Mouse (Mus musculus) neural tube, embryonic 11.5 days (tissue): ENCODE results near the gene 4930523C07Rik. TPM values are rescaled to one million over a fixed set of nuclear protein-coding genes. Genes with fewer than 3 reads are reported as not detected.

ENCODE experiments used
- ATAC-seq: fragments of 200-750 bp; cut with Nextera tagmentation; 2 replicates; pipeline ENCODE4 v1.8.0; 2017; ENCODE audit warnings: moderate number of reproducible peaks, mild to moderate bottlenecking, moderate TSS enrichment, moderate library complexity; ENCODE audit not compliant: insufficient read depth, low FRiP score, low TSS enrichment
- DNase-seq: peaks from one replicate; pipeline ENCODE4 v3.0.0-alpha.2; 2015; ENCODE audit warnings: low spot score
- H3K27ac ChIP-seq: fragments of 300-500 bp; sonication (generic); 2 replicates; pipeline ENCODE4 v1.5.1; 2014; ENCODE audit warnings: low read depth, mild to moderate bottlenecking, low read length
- H3K27me3 ChIP-seq: fragments of 300-500 bp; sonication (generic); 2 replicates; pipeline ENCODE4 v1.6.1; 2014; ENCODE audit warnings: mild to moderate bottlenecking, low read length, mixed read lengths; ENCODE audit not compliant: control insufficient read depth, insufficient read depth
- H3K36me3 ChIP-seq: fragments of 300-500 bp; sonication (generic); 2 replicates; pipeline ENCODE4 v1.6.1; 2014; ENCODE audit warnings: mild to moderate bottlenecking, low read length, moderate library complexity, mixed read lengths; ENCODE audit not compliant: control insufficient read depth, insufficient read depth
- H3K4me1 ChIP-seq: fragments of 300-500 bp; sonication (generic); 2 replicates; pipeline ENCODE4 v1.6.1; 2014; ENCODE audit warnings: low read length, mixed read lengths; ENCODE audit not compliant: control insufficient read depth, insufficient read depth
- H3K4me2 ChIP-seq: fragments of 300-500 bp; sonication (generic); 2 replicates; pipeline ENCODE4 v1.6.1; 2014; ENCODE audit warnings: low read depth, mild to moderate bottlenecking, moderate library complexity
- H3K4me3 ChIP-seq: fragments of 300-500 bp; sonication (generic); 2 replicates; pipeline ENCODE4 v1.5.1; 2014; ENCODE audit warnings: low read depth, low read length
- H3K9ac ChIP-seq: fragments of 300-500 bp; sonication (generic); 2 replicates; pipeline ENCODE4 v1.6.1; 2014; ENCODE audit warnings: mild to moderate bottlenecking, low read length
- H3K9me3 ChIP-seq: fragments of 300-500 bp; sonication (generic); 2 replicates; pipeline ENCODE4 v1.6.1; 2016; ENCODE audit warnings: low read length; ENCODE audit not compliant: control insufficient read depth
- WGBS: fragments of 180-500 bp; shearing (Covaris S2); extraction: QIAGEN DNeasy Blood & Tissue Kit; methylation state at CpG from one replicate; pipeline ENCODE4 v1.1.7; 2014; 5-methylcytosine and 5-hydroxymethylcytosine counted together
- polyA plus RNA-seq: library from polyadenylated mRNA; unstranded; fragments of >200 nt; fragmentation: Nextera tagmentation; extraction: Ambion mirVana; gene quantifications from 2 replicates; pipeline ENCODE4 v1.2.1, GENCODE M21; 2014

The 4930523C07Rik gene
- polyA plus RNA-seq = 2.2 and 2.9 TPM in 2 replicates

GRCm38 (mm10) chr1:160044237-160045021 is at the start of gene 4930523C07Rik:
Gene 4930523C07Rik, plus strand, starts transcription at chr1:160044382.
- no peak within 1 kb of the TSS for H3K27ac ChIP-seq
- 4% methylated on average over 33 of the region's 33 CpGs for WGBS

DNA sequence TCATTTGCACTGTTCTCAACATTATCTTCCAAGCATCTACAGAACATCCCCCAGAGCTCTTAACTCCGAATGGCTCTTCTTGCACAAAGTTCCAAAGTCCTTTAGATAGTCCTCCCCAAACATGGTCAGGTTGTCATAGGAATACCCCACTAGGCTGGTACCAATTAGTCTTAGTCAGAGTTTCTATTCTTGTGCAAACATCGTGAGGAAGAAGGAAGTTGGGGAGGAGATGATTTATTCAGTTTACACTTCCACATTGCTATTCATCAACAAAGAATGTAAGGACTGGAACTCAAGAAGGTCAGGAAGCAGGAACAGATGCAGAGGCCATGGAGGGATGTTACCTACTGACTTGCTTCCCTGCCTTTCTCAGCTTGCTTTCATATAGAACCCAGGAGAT is 46.9 kb upstream of the 4930523C07Rik start:
- no peaks in the 10 kb centered on the region for H3K9me3 ChIP-seq
- no peaks in the 10 kb centered on the region for H3K4me1 ChIP-seq
- H3K4me3 ChIP-seq = no peak overlapping the region
- no peaks in the 10 kb centered on the region for H3K27me3 ChIP-seq
- ATAC-seq = no peak
- H3K27ac ChIP-seq = no peak overlapping the region
- 61% methylated on average over 2 of the region's 2 CpGs for WGBS
- H3K36me3 ChIP-seq = no peaks in the 10 kb centered on the region
- no peak for DNase-seq
- no peak overlapping the region for H3K9ac ChIP-seq
- no peak overlapping the region for H3K4me2 ChIP-seq

More at GRCm38 (mm10) chr1:160044237-160045021, at the start of gene 4930523C07Rik:
- H3K4me2 ChIP-seq = peak within 1 kb of the TSS; percentile 65
- DNase-seq (peak; percentile 61), ATAC-seq (peak; percentile 71)
- H3K9me3 ChIP-seq = no peaks in the 10 kb centered on the region
- peak within 1 kb of the TSS; percentile 31 for H3K4me3 ChIP-seq
- no peaks in the 10 kb centered on the region for H3K4me1 ChIP-seq
- H3K36me3 ChIP-seq = no peaks in the 10 kb centered on the region
- H3K9ac ChIP-seq = peak within 1 kb of the TSS; percentile 52
- no peaks in the 10 kb centered on the region for H3K27me3 ChIP-seq

DNA sequence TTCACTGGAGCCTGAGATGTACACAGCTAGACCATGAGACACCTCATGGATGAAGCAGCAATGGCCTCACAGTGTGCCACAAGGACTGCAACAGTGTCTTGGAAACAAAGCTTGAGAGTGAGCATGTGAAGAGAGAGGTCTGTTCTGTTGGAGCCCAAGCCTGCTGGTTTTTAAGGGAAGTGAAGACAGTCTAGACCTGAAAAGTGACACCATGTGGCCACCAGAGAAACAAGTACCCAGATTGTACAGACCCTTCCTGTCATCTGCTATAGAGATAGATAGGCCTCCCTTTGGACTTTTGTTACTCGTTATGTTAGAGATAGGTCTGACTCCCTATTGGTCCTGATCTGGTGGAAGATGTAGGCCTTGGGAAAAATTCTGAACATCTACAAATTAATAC is 45.8 kb upstream of the 4930523C07Rik start:
- DNase-seq = no peak
- Histone ChIP-seq H3K9ac (no peak overlapping the region), H3K4me1 (no peaks in the 10 kb centered on the region), H3K27ac (no peak overlapping the region), H3K9me3 (no peaks in the 10 kb centered on the region), H3K4me3 (no peak overlapping the region), H3K27me3 (no peaks in the 10 kb centered on the region), H3K4me2 (no peak overlapping the region), H3K36me3 (no peaks in the 10 kb centered on the region)
- no peak for ATAC-seq
- WGBS = 84% methylated on average over 1 of the region's 1 CpGs

GRCm38 (mm10) chr1:159999232-159999631 is 45.0 kb upstream of the 4930523C07Rik start:
- no peak overlapping the region for H3K4me3 ChIP-seq
- H3K27ac ChIP-seq = no peak overlapping the region
- ATAC-seq = no peak
- H3K9ac ChIP-seq = no peak overlapping the region
- no peaks in the 10 kb centered on the region for H3K9me3 ChIP-seq
- 92% methylated on average over 3 of the region's 3 CpGs for WGBS
- H3K36me3 ChIP-seq = no peaks in the 10 kb centered on the region
- H3K4me2 ChIP-seq = no peak overlapping the region
- no peak for DNase-seq
- no peaks in the 10 kb centered on the region for H3K4me1 ChIP-seq
- no peaks in the 10 kb centered on the region for H3K27me3 ChIP-seq

DNA sequence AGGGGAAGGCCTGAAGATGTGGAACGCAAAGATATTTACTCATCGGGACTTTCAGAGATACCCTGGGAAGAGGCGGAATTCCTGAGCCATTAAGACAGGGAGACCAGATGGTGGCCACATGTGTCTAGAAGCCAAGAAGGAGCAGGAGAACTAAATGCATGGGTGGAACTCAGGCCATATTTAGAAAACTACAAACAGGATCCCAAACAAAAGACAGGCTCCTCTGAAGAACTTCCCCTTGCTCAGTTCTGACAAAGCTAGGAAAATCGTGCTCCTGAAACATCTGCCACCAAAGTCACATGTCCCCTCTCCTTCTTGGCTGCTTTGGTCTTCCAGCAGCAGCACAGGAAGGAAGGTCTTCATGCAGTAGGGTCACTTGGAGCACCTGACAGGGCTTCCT is 38.9 kb upstream of the 4930523C07Rik start:
- H3K4me3 ChIP-seq = no peak overlapping the region
- no peak overlapping the region for H3K9ac ChIP-seq
- no peak overlapping the region for H3K4me2 ChIP-seq
- ATAC-seq (no peak), DNase-seq (no peak)
- WGBS = 58% methylated on average over 4 of the region's 4 CpGs
- no peaks in the 10 kb centered on the region for H3K9me3 ChIP-seq
- H3K27ac ChIP-seq = no peak overlapping the region
- no peaks in the 10 kb centered on the region for H3K36me3 ChIP-seq
- no peaks in the 10 kb centered on the region for H3K4me1 ChIP-seq
- no peaks in the 10 kb centered on the region for H3K27me3 ChIP-seq

DNA sequence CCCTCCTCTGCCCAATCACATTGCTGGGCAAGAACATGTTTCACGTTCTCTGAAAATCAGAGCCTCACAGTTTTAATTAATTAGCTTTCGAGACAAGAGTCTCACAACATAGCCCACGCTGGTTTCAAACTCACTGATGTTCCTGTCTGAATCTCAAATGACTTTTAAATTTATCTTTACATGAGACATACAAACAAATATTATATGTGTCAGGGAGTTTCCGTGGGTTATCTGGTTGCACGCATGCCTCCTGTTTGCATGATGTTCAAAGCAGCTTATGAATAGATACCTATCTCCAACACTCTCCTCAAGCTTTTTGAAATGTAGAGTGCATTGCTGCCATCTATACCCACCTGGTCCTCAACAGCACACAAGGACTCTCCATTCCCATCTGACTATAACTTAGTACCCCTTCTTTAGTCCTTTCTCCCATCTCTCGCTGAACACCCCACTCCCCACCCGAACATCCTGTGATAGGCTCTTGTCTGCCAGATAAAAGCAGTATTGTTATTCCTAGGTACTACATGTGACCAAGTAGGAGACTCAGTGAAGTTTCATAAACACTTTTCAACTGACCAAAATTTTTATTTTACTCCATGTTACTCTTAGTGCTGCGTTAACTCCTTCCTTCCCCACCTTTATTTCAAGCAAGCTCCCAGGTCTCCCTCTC is 37.1 kb upstream of the 4930523C07Rik start:
- H3K27me3 ChIP-seq = no peaks in the 10 kb centered on the region
- no peak for DNase-seq
- H3K4me1 ChIP-seq = no peaks in the 10 kb centered on the region
- 94% methylated on average over 8 of the region's 8 CpGs for WGBS
- no peak for ATAC-seq
- H3K9ac ChIP-seq = no peak overlapping the region
- H3K4me2 ChIP-seq = no peak overlapping the region
- no peaks in the 10 kb centered on the region for H3K9me3 ChIP-seq
- no peak overlapping the region for H3K4me3 ChIP-seq
- H3K27ac ChIP-seq = no peak overlapping the region
- H3K36me3 ChIP-seq = no peaks in the 10 kb centered on the region

- no peak overlapping the region for H3K4me2 ChIP-seq
- 88% methylated on average over 3 of the region's 3 CpGs for WGBS
These were observed 31.1 kb upstream of the 4930523C07Rik start for GRCm38 (mm10) chr1:160013042-160013441.

DNA sequence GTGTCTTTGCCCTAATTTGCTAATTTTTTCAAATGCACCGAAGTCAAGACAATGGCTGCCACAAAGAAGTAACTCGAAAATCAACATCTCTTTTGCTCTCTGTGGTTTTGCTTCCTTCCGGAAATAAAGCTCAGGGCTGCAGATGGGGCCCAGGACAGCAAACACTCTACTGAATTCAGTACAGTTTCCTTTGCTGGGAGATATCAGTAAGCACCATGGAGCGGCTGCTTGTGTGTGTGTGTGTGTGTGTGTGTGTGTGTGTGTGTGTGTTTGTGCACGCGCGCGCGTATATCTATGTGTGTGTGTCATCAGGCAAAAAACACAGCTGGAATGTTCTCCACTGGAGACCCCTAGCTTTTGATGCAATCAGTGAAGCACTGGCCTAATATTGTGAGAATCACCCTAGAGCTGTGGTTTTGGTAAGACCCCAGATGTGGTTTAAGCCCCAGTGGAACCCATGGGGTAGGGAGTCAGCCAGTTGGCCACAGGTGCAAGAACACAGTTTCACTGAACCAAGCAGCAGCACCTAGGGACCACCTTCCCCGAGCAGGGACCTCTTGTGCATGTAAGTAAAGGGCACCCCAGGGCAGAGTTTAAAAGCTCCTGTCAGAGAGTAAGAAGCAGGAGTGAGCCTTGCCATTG is 19.7 kb upstream of the 4930523C07Rik start:
- 89% methylated on average over 10 of the region's 10 CpGs for WGBS
- Histone ChIP-seq H3K27me3 (no peaks in the 10 kb centered on the region), H3K27ac (no peak overlapping the region), H3K4me3 (no peak overlapping the region), H3K9me3 (no peaks in the 10 kb centered on the region), H3K36me3 (no peaks in the 10 kb centered on the region), H3K4me2 (no peak overlapping the region), H3K4me1 (no peaks in the 10 kb centered on the region), H3K9ac (no peak overlapping the region)
- DNase-seq (no peak), ATAC-seq (no peak)

More at GRCm38 (mm10) chr1:160013042-160013441, 31.1 kb upstream of the 4930523C07Rik start:
- no peak for ATAC-seq
- no peaks in the 10 kb centered on the region for H3K9me3 ChIP-seq
- H3K9ac ChIP-seq = no peak overlapping the region
- no peak for DNase-seq
- no peaks in the 10 kb centered on the region for H3K36me3 ChIP-seq
- no peaks in the 10 kb centered on the region for H3K4me1 ChIP-seq
- H3K27me3 ChIP-seq = no peaks in the 10 kb centered on the region
- H3K4me3 ChIP-seq = no peak overlapping the region
- H3K27ac ChIP-seq = no peak overlapping the region
